Mouse (Mus musculus): ENCODE results near the gene Cdadc1. TPM values are rescaled to one million over a fixed set of nuclear protein-coding genes. Genes with fewer than 3 reads are reported as not detected.
A peak's percentile ranks its signal among the peaks of the same experiment; 100 is the strongest.

Gene Cdadc1
- polyA plus RNA-seq, 1 experiment from 2014 or later, result 36.0 TPM

- Histone ChIP-seq H3K27me3 (ENCODE audit: control insufficient read depth, insufficient read depth, low read length) (no peaks in the 10 kb centered on the region), H3K4me3 (ENCODE audit: low read length) (no peak overlapping the region), H3K4me1 (ENCODE audit: control insufficient read depth, insufficient read depth, low read length) (peaks cover 6% of the 10 kb centered on the region), H3K9me3 (replicated peaks; ENCODE audit: control insufficient read depth, low read length) (no peaks in the 10 kb centered on the region), H3K4me2 (ENCODE audit: low read depth, low read length) (no peak overlapping the region), H3K9ac (ENCODE audit: low read length) (no peak overlapping the region), H3K36me3 (ENCODE audit: control insufficient read depth, insufficient read depth) (peaks cover 14% of the 10 kb centered on the region), H3K27ac (ENCODE audit: low read length) (no peak overlapping the region)
- ATAC-seq (replicated peaks; ENCODE audit: extremely low read depth, insufficient read depth, low FRiP score), result no peak
- WGBS, result 92% methylated on average over 3 of the region's 3 CpGs
Observed at GRCm38 (mm10) chr14:59592593-59592992, 5.2 kb downstream of the Cdadc1 start.

GRCm38 (mm10) chr14:59591901-59592300 lies 5.9 kb downstream of the Cdadc1 start:
- no peaks in the 10 kb centered on the region for H3K27me3 ChIP-seq (ENCODE audit: control insufficient read depth, insufficient read depth, low read length)
- no peak for ATAC-seq (replicated peaks; ENCODE audit: extremely low read depth, insufficient read depth, low FRiP score)
- peaks cover 4% of the 10 kb centered on the region for H3K4me1 ChIP-seq (ENCODE audit: control insufficient read depth, insufficient read depth, low read length)
- 83% methylated on average over 8 of the region's 8 CpGs for WGBS
- no peak overlapping the region for H3K9ac ChIP-seq (ENCODE audit: low read length)
- no peak overlapping the region for H3K27ac ChIP-seq (ENCODE audit: low read length)
- peaks cover 15% of the 10 kb centered on the region for H3K36me3 ChIP-seq (ENCODE audit: control insufficient read depth, insufficient read depth)
- H3K9me3 ChIP-seq (replicated peaks; ENCODE audit: control insufficient read depth, low read length), result no peaks in the 10 kb centered on the region
- H3K4me2 ChIP-seq (ENCODE audit: low read depth, low read length), result no peak overlapping the region
- H3K4me3 ChIP-seq (ENCODE audit: low read length), result no peak overlapping the region

DNA sequence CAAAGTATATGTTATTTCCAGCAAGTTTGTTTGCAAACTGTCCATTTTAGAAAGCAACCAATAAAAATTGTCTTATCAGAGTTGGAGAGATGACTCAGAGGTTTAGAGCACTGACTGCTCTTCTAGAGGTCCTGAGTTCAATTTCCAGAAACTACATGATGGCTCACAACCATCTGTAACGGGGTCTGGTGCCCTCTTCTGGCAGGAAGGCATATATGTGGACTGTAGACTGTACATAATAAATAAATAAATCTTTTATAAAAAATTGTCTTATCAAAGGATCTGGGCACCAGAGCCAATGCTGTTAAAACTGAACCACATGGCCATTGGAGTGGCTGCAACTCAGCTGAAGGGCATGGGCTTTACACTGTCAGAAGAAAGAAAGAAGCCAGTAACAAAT lies 7.1 kb downstream of the Cdadc1 start:
- H3K9ac ChIP-seq (ENCODE audit: low read length), result no peak overlapping the region
- no peaks in the 10 kb centered on the region for H3K9me3 ChIP-seq (replicated peaks; ENCODE audit: control insufficient read depth, low read length)
- ATAC-seq (replicated peaks; ENCODE audit: extremely low read depth, insufficient read depth, low FRiP score), result no peak
- H3K4me1 ChIP-seq (ENCODE audit: control insufficient read depth, insufficient read depth, low read length), result no peaks in the 10 kb centered on the region
- H3K27ac ChIP-seq (ENCODE audit: low read length), result no peak overlapping the region
- 79% methylated on average over 1 of the region's 1 CpGs for WGBS
- H3K36me3 ChIP-seq (ENCODE audit: control insufficient read depth, insufficient read depth), result peaks cover 24% of the 10 kb centered on the region
- no peaks in the 10 kb centered on the region for H3K27me3 ChIP-seq (ENCODE audit: control insufficient read depth, insufficient read depth, low read length)
- H3K4me2 ChIP-seq (ENCODE audit: low read depth, low read length), result no peak overlapping the region
- no peak overlapping the region for H3K4me3 ChIP-seq (ENCODE audit: low read length)

- Histone ChIP-seq H3K9ac (ENCODE audit: low read length) (no peak overlapping the region), H3K9me3 (replicated peaks; ENCODE audit: control insufficient read depth, low read length) (no peaks in the 10 kb centered on the region), H3K4me3 (ENCODE audit: low read length) (no peak overlapping the region), H3K36me3 (ENCODE audit: control insufficient read depth, insufficient read depth) (peaks cover 14% of the 10 kb centered on the region), H3K27me3 (ENCODE audit: control insufficient read depth, insufficient read depth, low read length) (no peaks in the 10 kb centered on the region), H3K4me2 (ENCODE audit: low read depth, low read length) (no peak overlapping the region), H3K4me1 (ENCODE audit: control insufficient read depth, insufficient read depth, low read length) (peaks cover 11% of the 10 kb centered on the region), H3K27ac (ENCODE audit: low read length) (no peak overlapping the region)
- ATAC-seq (replicated peaks; ENCODE audit: extremely low read depth, insufficient read depth, low FRiP score), result no peak
- 76% methylated on average over 5 of the region's 5 CpGs for WGBS
Observed at GRCm38 (mm10) chr14:59576385-59576784, 21.4 kb downstream of the Cdadc1 start.

DNA sequence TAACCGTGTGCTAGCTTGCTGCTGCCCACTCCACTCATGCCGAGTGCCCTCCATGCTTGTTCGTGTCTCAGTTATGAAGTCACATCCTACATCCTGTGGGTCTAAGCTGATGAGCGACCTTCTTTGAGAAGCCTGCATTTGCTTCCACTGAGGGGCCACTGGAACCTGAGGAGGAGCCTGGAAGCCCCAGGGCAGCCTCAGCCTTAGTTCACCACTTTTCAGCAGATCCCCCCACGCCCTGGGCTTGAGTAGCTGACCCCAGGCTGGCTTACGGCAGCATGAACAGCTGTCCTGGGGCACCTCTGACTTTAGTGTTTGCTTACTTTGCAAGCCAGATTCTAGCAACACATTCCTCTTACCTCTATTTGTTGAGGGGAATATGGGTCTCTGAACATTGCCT lies 31.0 kb downstream of the Cdadc1 start:
- Histone ChIP-seq H3K36me3 (ENCODE audit: control insufficient read depth, insufficient read depth) (peaks cover 12% of the 10 kb centered on the region; the same call in 1 of the 2 replicates), H3K4me2 (ENCODE audit: low read depth, low read length) (no peak overlapping the region), H3K4me1 (ENCODE audit: control insufficient read depth, insufficient read depth, low read length) (no peaks in the 10 kb centered on the region), H3K27ac (ENCODE audit: low read length) (no peak overlapping the region), H3K9ac (ENCODE audit: low read length) (no peak overlapping the region), H3K27me3 (ENCODE audit: control insufficient read depth, insufficient read depth, low read length) (no peaks in the 10 kb centered on the region), H3K4me3 (ENCODE audit: low read length) (no peak overlapping the region), H3K9me3 (replicated peaks; ENCODE audit: control insufficient read depth, low read length) (no peaks in the 10 kb centered on the region)
- 86% methylated on average over 6 of the region's 6 CpGs for WGBS
- no peak for ATAC-seq (replicated peaks; ENCODE audit: extremely low read depth, insufficient read depth, low FRiP score)

DNA sequence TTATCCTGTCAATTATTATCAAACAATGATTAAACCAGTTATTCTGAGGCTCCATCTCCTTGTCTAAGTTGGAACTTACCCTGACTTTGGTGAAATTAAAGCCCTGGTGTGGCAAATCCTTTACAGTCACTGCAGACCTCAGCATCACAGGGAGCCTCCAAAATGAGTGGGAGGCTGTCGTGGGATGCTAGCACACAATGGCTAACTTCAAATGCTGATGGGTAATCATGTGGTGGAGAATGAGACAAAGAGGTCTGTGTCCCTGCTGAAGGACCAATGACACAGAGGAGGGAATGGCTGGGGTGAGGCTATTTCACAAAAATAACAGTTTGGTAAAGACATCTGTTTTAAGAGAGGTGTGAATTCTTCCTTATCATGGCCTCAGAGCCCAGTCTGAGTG lies 39.9 kb downstream of the Cdadc1 start:
- H3K27ac ChIP-seq (ENCODE audit: low read length), result no peak overlapping the region
- H3K4me3 ChIP-seq (ENCODE audit: low read length), result no peak overlapping the region
- H3K36me3 ChIP-seq (ENCODE audit: control insufficient read depth, insufficient read depth), result no peaks in the 10 kb centered on the region
- ATAC-seq (replicated peaks; ENCODE audit: extremely low read depth, insufficient read depth, low FRiP score), result no peak
- peaks cover 3% of the 10 kb centered on the region; the same call in 1 of the 2 replicates for H3K4me1 ChIP-seq (ENCODE audit: control insufficient read depth, insufficient read depth, low read length)
- 67% methylated on average over 1 of the region's 1 CpGs for WGBS
- no peak overlapping the region for H3K4me2 ChIP-seq (ENCODE audit: low read depth, low read length)
- no peaks in the 10 kb centered on the region for H3K27me3 ChIP-seq (ENCODE audit: control insufficient read depth, insufficient read depth, low read length)
- H3K9me3 ChIP-seq (replicated peaks; ENCODE audit: control insufficient read depth, low read length), result no peaks in the 10 kb centered on the region
- H3K9ac ChIP-seq (ENCODE audit: low read length), result no peak overlapping the region

- no peak overlapping the region for H3K27ac ChIP-seq (ENCODE audit: low read length)
- H3K36me3 ChIP-seq (ENCODE audit: control insufficient read depth, insufficient read depth), result no peaks in the 10 kb centered on the region
- no peak overlapping the region for H3K4me3 ChIP-seq (ENCODE audit: low read length)
- no peak overlapping the region for H3K4me2 ChIP-seq (ENCODE audit: low read depth, low read length)
- no peaks in the 10 kb centered on the region for H3K27me3 ChIP-seq (ENCODE audit: control insufficient read depth, insufficient read depth, low read length)
- H3K9ac ChIP-seq (ENCODE audit: low read length), result no peak overlapping the region
- no peaks in the 10 kb centered on the region for H3K9me3 ChIP-seq (replicated peaks; ENCODE audit: control insufficient read depth, low read length)
- peaks cover 3% of the 10 kb centered on the region; the same call in 1 of the 2 replicates for H3K4me1 ChIP-seq (ENCODE audit: control insufficient read depth, insufficient read depth, low read length)
- 66% methylated on average over 4 of the region's 4 CpGs for WGBS
- no peak for ATAC-seq (replicated peaks; ENCODE audit: extremely low read depth, insufficient read depth, low FRiP score)
Observed at GRCm38 (mm10) chr14:59557071-59557470, 40.7 kb downstream of the Cdadc1 start.

- no peaks in the 10 kb centered on the region for H3K9me3 ChIP-seq (replicated peaks; ENCODE audit: control insufficient read depth, low read length)
- peaks cover 3% of the 10 kb centered on the region; the same call in 1 of the 2 replicates for H3K4me1 ChIP-seq (ENCODE audit: control insufficient read depth, insufficient read depth, low read length)
- H3K4me2 ChIP-seq (ENCODE audit: low read depth, low read length), result peak overlapping the region; percentile 50; the same call in 1 of the 2 replicates
- H3K27me3 ChIP-seq (ENCODE audit: control insufficient read depth, insufficient read depth, low read length), result no peaks in the 10 kb centered on the region
- H3K9ac ChIP-seq (ENCODE audit: low read length), result no peak overlapping the region; the same call in 1 of the 2 replicates
- 47% methylated on average over 13 of the region's 13 CpGs for WGBS
- H3K27ac ChIP-seq (ENCODE audit: low read length), result no peak overlapping the region
- peak; percentile 28 for ATAC-seq (replicated peaks; ENCODE audit: extremely low read depth, insufficient read depth, low FRiP score)
- no peaks in the 10 kb centered on the region for H3K36me3 ChIP-seq (ENCODE audit: control insufficient read depth, insufficient read depth)
- no peak overlapping the region for H3K4me3 ChIP-seq (ENCODE audit: low read length)
Observed at GRCm38 (mm10) chr14:59555928-59556531, 41.7 kb downstream of the Cdadc1 start.

DNA sequence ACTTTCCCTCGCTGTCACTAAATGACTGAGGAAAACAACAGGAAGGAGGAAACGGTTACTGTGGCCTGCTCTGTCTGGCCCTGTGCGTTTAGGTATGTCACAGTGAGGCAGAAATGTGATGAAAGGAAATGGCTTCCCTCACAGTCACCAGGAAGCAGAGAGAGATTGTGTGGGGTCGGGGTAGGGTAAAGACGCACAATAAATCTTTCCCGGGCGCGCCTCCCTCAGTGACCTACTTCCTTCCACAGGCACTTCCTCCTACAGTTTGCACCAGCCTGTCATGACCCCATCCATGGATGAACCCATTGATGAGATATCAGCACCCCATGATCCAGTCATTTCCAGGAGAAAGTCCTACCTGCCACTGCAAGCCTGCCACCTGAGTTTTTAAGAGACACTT lies 42.7 kb downstream of the Cdadc1 start:
- Histone ChIP-seq H3K9ac (ENCODE audit: low read length) (no peak overlapping the region), H3K27ac (ENCODE audit: low read length) (no peak overlapping the region), H3K27me3 (ENCODE audit: control insufficient read depth, insufficient read depth, low read length) (no peaks in the 10 kb centered on the region), H3K4me3 (ENCODE audit: low read length) (no peak overlapping the region), H3K4me2 (ENCODE audit: low read depth, low read length) (no peak overlapping the region), H3K9me3 (replicated peaks; ENCODE audit: control insufficient read depth, low read length) (no peaks in the 10 kb centered on the region), H3K4me1 (ENCODE audit: control insufficient read depth, insufficient read depth, low read length) (peaks cover 3% of the 10 kb centered on the region; the same call in 1 of the 2 replicates), H3K36me3 (ENCODE audit: control insufficient read depth, insufficient read depth) (no peaks in the 10 kb centered on the region)
- ATAC-seq (replicated peaks; ENCODE audit: extremely low read depth, insufficient read depth, low FRiP score), result no peak
- 52% methylated on average over 8 of the region's 8 CpGs for WGBS
